ENCODE assay signal across 24 mouse cellular contexts in the genomic region with DNA sequence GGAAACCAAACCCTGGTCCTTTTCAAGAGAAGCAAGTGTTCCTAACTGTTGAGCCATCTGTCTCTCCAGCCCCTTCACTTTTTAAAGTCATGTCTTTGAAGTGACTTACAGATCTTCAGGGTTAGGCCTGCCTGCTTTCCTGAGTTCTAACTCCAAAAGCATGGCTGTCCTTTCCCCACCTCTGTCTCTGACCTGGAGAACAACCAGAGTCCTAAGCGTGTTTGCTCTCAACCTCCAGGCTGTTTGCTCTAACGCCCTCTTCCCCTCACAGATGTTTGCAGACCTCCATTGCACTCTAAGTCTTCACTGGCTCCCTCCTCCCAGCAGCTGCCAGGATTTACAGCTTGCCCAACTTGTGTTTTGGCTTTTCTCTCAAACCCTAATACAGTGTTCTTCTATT. TPM values are rescaled to one million over a fixed set of nuclear protein-coding genes. Genes with fewer than 3 reads are reported as not detected.
DNase-seq lines count a peak whose midpoint lies in the region; ATAC-seq and TF ChIP-seq lines count a peak whose summit lies in the region.
"Had no signal": no experiment of that assay in that cellular context is flagged by ENCODE, and none has a peak within 500 bp of the region (broad histone marks: within the 10 kb centered on the region; RNA-seq: fewer than 3 reads in every experiment).

No protein-coding gene starts in this region.

- no peak for ATAC-seq in kidney, embryonic 15.5 days (replicated peaks; ENCODE audit: low FRiP score)
- peak; percentile 58 for ATAC-seq in lung, postnatal 0 days
- ATAC-seq: activated CD4-positive, CD25-positive, alpha-beta regulatory T cell, adult 4 months; forebrain, embryonic 15.5 days had no signal

- intact Hi-C loops in heart, adult 2 months (cut with DNase I) = no loop called here

- no peak for TF ChIP-seq EP300 in heart, adult 2 months (IDR thresholded peaks at IDR 0.05; ENCODE audit: insufficient read depth, low read depth, low read length)
- TF ChIP-seq EP300 in lung, postnatal 0 days (IDR thresholded peaks at IDR 0.05) = no peak

- WGBS in heart, adult 2 months = 85% methylated on average over 2 of the region's 2 CpGs
- 29% methylated on average over 2 of the region's 2 CpGs for WGBS in kidney, embryonic 15.5 days
- 50% methylated on average over 2 of the region's 2 CpGs for WGBS in lung, postnatal 0 days
- WGBS in small intestine, adult 2 months = 76% methylated on average over 2 of the region's 2 CpGs
- 70% methylated on average over 2 of the region's 2 CpGs for WGBS in hindbrain, embryonic 10.5 days

- no peaks in the 10 kb centered on the region for H3K27me3 ChIP-seq in heart, adult 2 months (ENCODE audit: control insufficient read depth, insufficient read depth, low read length)
- no peaks in the 10 kb centered on the region for H3K27me3 ChIP-seq in kidney, embryonic 15.5 days
- no peaks in the 10 kb centered on the region for H3K27me3 ChIP-seq in lung, postnatal 0 days (replicated peaks; ENCODE audit: insufficient read depth, low read length)
- H3K27me3 ChIP-seq in small intestine, adult 2 months (ENCODE audit: control insufficient read depth, insufficient read depth, low read length) = no peaks in the 10 kb centered on the region
- H3K27me3 ChIP-seq in hindbrain, embryonic 10.5 days (ENCODE audit: insufficient read depth, poor library complexity, severe bottlenecking) = no peaks in the 10 kb centered on the region
- H3K27me3 ChIP-seq: embryonic facial prominence, embryonic 13.5 days; forebrain, embryonic 12.5 days; forebrain, embryonic 15.5 days; hindbrain, embryonic 13.5 days had no signal

- H3K79me2 ChIP-seq in heart, adult 2 months (replicated peaks; ENCODE audit: control insufficient read depth, insufficient read depth, low read length) = no peaks in the 10 kb centered on the region; the same call in 1 of the 2 replicates

- no peak overlapping the region for H3K4me2 ChIP-seq in kidney, embryonic 15.5 days
- H3K4me2 ChIP-seq in lung, postnatal 0 days (replicated peaks; ENCODE audit: low read depth, low read length) = no peak overlapping the region
- H3K4me2 ChIP-seq: embryonic facial prominence, embryonic 13.5 days; forebrain, embryonic 12.5 days; forebrain, embryonic 15.5 days; heart, embryonic 11.5 days; hindbrain, embryonic 13.5 days had no signal

- DNase-seq in heart, adult 11 months = peak; percentile 40
- no peak for DNase-seq in heart, adult 2 months
- no peak for DNase-seq in kidney, adult 11 months
- DNase-seq in lung, postnatal 0 days (ENCODE audit: low spot score) = peak; percentile 30
- no peak for DNase-seq in lung, postnatal 36 days
- DNase-seq in hindbrain, embryonic 10.5 days (ENCODE audit: low spot score) = no peak
- DNase-seq: adrenal gland, adult 8-10 months; adrenal gland, postnatal 25 days; cerebellum, adult 11-12 months; cerebellum, adult 8-10 months; cerebellum, postnatal 10 days; cerebellum, postnatal 36 days; embryo, embryonic 11 days; gastrocnemius, postnatal 25 days had no signal

- H3K4me3 ChIP-seq in heart, adult 2 months = no peak overlapping the region
- H3K4me3 ChIP-seq in kidney, embryonic 15.5 days (replicated peaks) = no peak overlapping the region
- H3K4me3 ChIP-seq in lung, postnatal 0 days (ENCODE audit: low read depth, low read length) = no peak overlapping the region
- H3K4me3 ChIP-seq in small intestine, adult 2 months (ENCODE audit: low read depth, low read length) = no peak overlapping the region
- H3K4me3 ChIP-seq in hindbrain, embryonic 10.5 days = no peak overlapping the region
- H3K4me3 ChIP-seq: embryonic facial prominence, embryonic 10.5 days; embryonic facial prominence, embryonic 13.5 days; erythroblast, embryonic 14.5 days; forebrain, embryonic 12.5 days; forebrain, embryonic 15.5 days; hindbrain, embryonic 13.5 days had no signal

- no peaks in the 10 kb centered on the region for H3K4me1 ChIP-seq in heart, adult 2 months (ENCODE audit: control insufficient read depth, insufficient read depth, low read length)
- peaks cover 25% of the 10 kb centered on the region for H3K4me1 ChIP-seq in kidney, embryonic 15.5 days
- peaks cover 7% of the 10 kb centered on the region; the same call in 1 of the 2 replicates for H3K4me1 ChIP-seq in lung, postnatal 0 days (ENCODE audit: insufficient read depth, low read depth, low read length)
- H3K4me1 ChIP-seq in small intestine, adult 2 months (ENCODE audit: control insufficient read depth, insufficient read depth, insufficient read length, low read length) = no peaks in the 10 kb centered on the region
- no peaks in the 10 kb centered on the region for H3K4me1 ChIP-seq in hindbrain, embryonic 10.5 days (replicated peaks)
- H3K4me1 ChIP-seq: embryonic facial prominence, embryonic 13.5 days; forebrain, embryonic 12.5 days; forebrain, embryonic 15.5 days; hindbrain, embryonic 13.5 days had no signal

- no peaks in the 10 kb centered on the region for H3K36me3 ChIP-seq in heart, adult 2 months (ENCODE audit: control insufficient read depth, insufficient read depth, low read length)
- no peaks in the 10 kb centered on the region for H3K36me3 ChIP-seq in kidney, embryonic 15.5 days
- H3K36me3 ChIP-seq in lung, postnatal 0 days (ENCODE audit: insufficient read depth, low read length) = no peaks in the 10 kb centered on the region
- no peaks in the 10 kb centered on the region for H3K36me3 ChIP-seq in small intestine, adult 2 months (ENCODE audit: control insufficient read depth, insufficient read depth, low read length)
- no peaks in the 10 kb centered on the region for H3K36me3 ChIP-seq in hindbrain, embryonic 10.5 days
- H3K36me3 ChIP-seq: embryonic facial prominence, embryonic 10.5 days; embryonic facial prominence, embryonic 13.5 days; forebrain, embryonic 12.5 days; forebrain, embryonic 15.5 days; hindbrain, embryonic 13.5 days had no signal

- no peak for TF ChIP-seq POLR2A in heart, adult 2 months (IDR thresholded peaks at IDR 0.05; ENCODE audit: insufficient read depth, low read depth, low read length)
- no peak for TF ChIP-seq POLR2A in small intestine, adult 2 months (IDR thresholded peaks at IDR 0.05; ENCODE audit: low read depth, low read length)

- no peak for TF ChIP-seq CTCF in heart, adult 2 months (IDR thresholded peaks at IDR 0.05)
- TF ChIP-seq CTCF in lung, postnatal 0 days (IDR thresholded peaks at IDR 0.05) = no peak
- no peak for TF ChIP-seq CTCF in small intestine, adult 2 months (IDR thresholded peaks at IDR 0.05; ENCODE audit: extremely low read depth, insufficient read length, insufficient replicate concordance, low read depth, low read length)

- H3K9me3 ChIP-seq in kidney, embryonic 15.5 days (replicated peaks) = no peaks in the 10 kb centered on the region
- no peaks in the 10 kb centered on the region for H3K9me3 ChIP-seq in lung, postnatal 0 days (ENCODE audit: low read length)
- H3K9me3 ChIP-seq in hindbrain, embryonic 10.5 days = no peaks in the 10 kb centered on the region
- H3K9me3 ChIP-seq: embryonic facial prominence, embryonic 10.5 days; embryonic facial prominence, embryonic 13.5 days; forebrain, embryonic 12.5 days; forebrain, embryonic 15.5 days; hindbrain, embryonic 13.5 days had no signal

- no peak overlapping the region for H3K27ac ChIP-seq in heart, adult 2 months
- peak overlapping the region; percentile 88 for H3K27ac ChIP-seq in kidney, embryonic 15.5 days
- H3K27ac ChIP-seq in lung, postnatal 0 days (ENCODE audit: low read length) = peak overlapping the region; percentile 4; the same call in 1 of the 2 replicates
- H3K27ac ChIP-seq in small intestine, adult 2 months (ENCODE audit: insufficient read depth, low read depth, low read length) = peak overlapping the region; percentile 63
- no peak overlapping the region for H3K27ac ChIP-seq in hindbrain, embryonic 10.5 days
- H3K27ac ChIP-seq: embryonic facial prominence, embryonic 10.5 days; embryonic facial prominence, embryonic 13.5 days; forebrain, embryonic 12.5 days; forebrain, embryonic 15.5 days; hindbrain, embryonic 13.5 days had no signal

- H3K9ac ChIP-seq in heart, adult 2 months (ENCODE audit: low read depth, low read length) = no peak overlapping the region
- H3K9ac ChIP-seq in kidney, embryonic 15.5 days = no peak overlapping the region
- H3K9ac ChIP-seq in lung, postnatal 0 days (replicated peaks; ENCODE audit: low read depth) = no peak overlapping the region
- H3K9ac ChIP-seq: embryonic facial prominence, embryonic 13.5 days; forebrain, embryonic 12.5 days; forebrain, embryonic 15.5 days; hindbrain, embryonic 13.5 days had no signal

RNA-seq across cellular contexts. Expression of a gene that starts 29.7 kb away (rescaled TPM):
- under 1 TPM; 0.47 to 0.50 TPM for total RNA-seq in heart, adult 2 months (2021)
- 0.26 and 0.49 TPM in 2 replicates for polyA plus RNA-seq in heart, adult 2 months (2012; rRNA removed)
- polyA plus RNA-seq in kidney, embryonic 15.5 days (2015; fragmentation: Nextera tagmentation; extraction: Ambion mirVana) = 7.8 and 8.2 TPM in 2 replicates
- 1.3 and 1.5 TPM in 2 replicates for polyA plus RNA-seq in lung, postnatal 0 days (2015; fragmentation: Nextera tagmentation; extraction: Ambion mirVana)
- polyA plus RNA-seq in small intestine, adult 2 months (2012; rRNA removed) = 0.14 and 0.46 TPM in 2 replicates
- 6.6 and 7.9 TPM in 2 replicates for polyA plus RNA-seq in hindbrain, embryonic 10.5 days (2016; fragmentation: Nextera tagmentation; extraction: Ambion mirVana)

RNA-seq across cellular contexts. Expression of a gene that starts 30.6 kb away (rescaled TPM):
- 10 to 100 TPM; 14.3 to 14.8 TPM for total RNA-seq in heart, adult 2 months (2021)
- polyA plus RNA-seq in heart, adult 2 months (2012; rRNA removed) = 10.8 and 13.3 TPM in 2 replicates
- polyA plus RNA-seq in kidney, embryonic 15.5 days (2015; fragmentation: Nextera tagmentation; extraction: Ambion mirVana) = 14.4 and 15.4 TPM in 2 replicates
- polyA plus RNA-seq in lung, postnatal 0 days (2015; fragmentation: Nextera tagmentation; extraction: Ambion mirVana) = 7.0 and 8.0 TPM in 2 replicates
- polyA plus RNA-seq in small intestine, adult 2 months (2012; rRNA removed) = 10.8 and 17.1 TPM in 2 replicates
- polyA plus RNA-seq in hindbrain, embryonic 10.5 days (2016; fragmentation: Nextera tagmentation; extraction: Ambion mirVana) = 11.8 and 15.9 TPM in 2 replicates

Comparison
In these comparisons a context has a peak if more than half of its experiments do, and no peak if none do; other contexts are left out.
1. DNase-seq: peak in heart, adult 11 months (single experiment) and lung, postnatal 0 days (single experiment); none in heart, adult 2 months (0 of 2), kidney, adult 11 months (single experiment), lung, postnatal 36 days (single experiment) and hindbrain, embryonic 10.5 days (single experiment).
2. H3K27ac ChIP-seq: peak in kidney, embryonic 15.5 days (single experiment), lung, postnatal 0 days (single experiment) and small intestine, adult 2 months (single experiment); none in heart, adult 2 months (single experiment) and hindbrain, embryonic 10.5 days (single experiment).